Mouse (Mus musculus): ENCODE measurements around the gene Bex3. TPM values are rescaled to one million over a fixed set of nuclear protein-coding genes. Genes with fewer than 3 reads are reported as not detected.

Gene Bex3
- total and polyA plus RNA-seq, 2 experiments from 2014 or later, result 263 to 904 TPM

DNA sequence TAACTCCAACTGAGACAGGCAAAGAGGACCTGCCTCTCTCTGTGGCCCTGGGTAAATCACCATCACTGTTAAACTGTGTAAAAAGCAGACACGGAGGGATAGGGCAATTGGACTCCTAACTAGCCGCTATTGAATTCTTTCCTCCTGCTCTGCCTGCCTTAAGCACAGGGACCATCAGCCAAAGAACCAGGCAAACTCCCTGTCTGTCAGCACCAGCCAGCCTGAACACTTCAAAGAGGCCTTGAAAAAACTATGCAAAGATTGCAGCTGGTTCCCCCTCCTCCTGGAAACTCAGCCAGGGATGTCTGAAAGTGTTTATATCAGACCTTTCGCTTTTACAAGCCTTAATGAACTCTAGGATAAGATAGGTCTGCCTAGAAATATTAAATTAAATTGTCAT lies 4.5 kb downstream of the Bex3 start:
- no peak for TF ChIP-seq CTCF (IDR thresholded peaks at IDR 0.05; ENCODE audit: low read depth)
- ATAC-seq (no peak), DNase-seq (ENCODE audit: low spot score) (no peak)
- WGBS, result 28% methylated on average over 3 of the region's 3 CpGs
- H3K9me3 ChIP-seq (ENCODE audit: low read length), result no peaks in the 10 kb centered on the region
- no peaks in the 10 kb centered on the region for H3K36me3 ChIP-seq (ENCODE audit: insufficient read depth, low read length)
- no peaks in the 10 kb centered on the region for H3K27me3 ChIP-seq (ENCODE audit: insufficient read depth, low read length)
- no peak overlapping the region for H3K27ac ChIP-seq
- H3K4me1 ChIP-seq (ENCODE audit: insufficient read depth, low read length), result no peaks in the 10 kb centered on the region
- H3K9ac ChIP-seq (replicated peaks; ENCODE audit: low read length), result no peak overlapping the region
- H3K4me3 ChIP-seq (ENCODE audit: low read length), result no peak overlapping the region
- no peak overlapping the region for H3K4me2 ChIP-seq (ENCODE audit: low read depth, low read length)

DNA sequence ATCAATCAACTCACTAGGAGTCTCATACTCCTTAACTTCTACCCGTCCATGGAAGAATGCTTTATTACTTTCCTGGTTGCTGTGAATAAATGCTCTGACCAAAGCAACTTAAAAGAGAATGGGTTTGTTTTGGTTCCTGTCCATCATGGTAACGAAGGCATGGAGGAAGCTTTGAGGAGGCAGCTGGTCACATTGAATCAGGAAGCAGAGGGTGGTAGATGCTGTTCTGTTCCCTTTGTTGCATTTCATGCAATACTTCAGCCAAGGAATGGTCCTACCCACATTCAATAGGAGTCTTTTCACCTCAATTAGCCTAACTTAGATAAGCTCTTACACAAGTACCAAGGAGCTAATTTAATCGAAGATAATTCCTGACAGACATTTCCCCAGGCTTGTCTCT lies 5.3 kb downstream of the Bex3 start:
- H3K4me3 ChIP-seq (ENCODE audit: low read length), result no peak overlapping the region
- no peaks in the 10 kb centered on the region for H3K27me3 ChIP-seq (ENCODE audit: insufficient read depth, low read length)
- no peaks in the 10 kb centered on the region for H3K9me3 ChIP-seq (ENCODE audit: low read length)
- no peaks in the 10 kb centered on the region for H3K4me1 ChIP-seq (ENCODE audit: insufficient read depth, low read length)
- H3K27ac ChIP-seq, result no peak overlapping the region
- H3K4me2 ChIP-seq (ENCODE audit: low read depth, low read length), result no peak overlapping the region
- H3K36me3 ChIP-seq (ENCODE audit: insufficient read depth, low read length), result no peaks in the 10 kb centered on the region
- DNase-seq (ENCODE audit: low spot score) (no peak), ATAC-seq (no peak)
- 45% methylated on average over 3 of the region's 3 CpGs for WGBS
- no peak overlapping the region for H3K9ac ChIP-seq (replicated peaks; ENCODE audit: low read length)
- no peak for TF ChIP-seq CTCF (IDR thresholded peaks at IDR 0.05; ENCODE audit: low read depth)

DNA sequence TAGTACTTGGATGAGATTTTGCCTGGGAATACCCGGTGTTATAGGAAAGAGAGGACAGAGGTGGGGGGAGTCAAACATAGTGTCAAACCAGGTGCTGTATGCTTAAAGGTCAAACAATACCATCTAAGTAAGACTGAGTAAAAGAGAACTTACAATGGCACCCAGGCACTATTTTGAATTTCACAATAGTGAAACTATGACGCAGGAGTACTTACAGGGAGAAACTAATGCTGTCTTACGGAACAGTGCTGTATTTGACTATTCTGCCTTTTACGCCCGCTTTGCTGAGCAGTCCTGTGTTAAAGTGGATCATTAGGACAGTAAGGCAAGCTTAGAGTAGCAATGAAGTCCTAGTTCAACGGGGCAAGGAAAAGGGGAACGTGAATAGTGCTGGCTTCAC lies 7.5 kb downstream of the Bex3 start:
- no peak for ATAC-seq
- DNase-seq (ENCODE audit: low spot score), result no peak
- Histone ChIP-seq H3K36me3 (ENCODE audit: insufficient read depth, low read length) (no peaks in the 10 kb centered on the region), H3K9me3 (ENCODE audit: low read length) (no peaks in the 10 kb centered on the region), H3K27ac (no peak overlapping the region), H3K4me1 (ENCODE audit: insufficient read depth, low read length) (no peaks in the 10 kb centered on the region), H3K9ac (replicated peaks; ENCODE audit: low read length) (no peak overlapping the region), H3K4me3 (ENCODE audit: low read length) (no peak overlapping the region), H3K27me3 (ENCODE audit: insufficient read depth, low read length) (no peaks in the 10 kb centered on the region), H3K4me2 (ENCODE audit: low read depth, low read length) (no peak overlapping the region)
- no peak for TF ChIP-seq CTCF (IDR thresholded peaks at IDR 0.05; ENCODE audit: low read depth)
- 84% methylated on average over 7 of the region's 7 CpGs for WGBS

DNA sequence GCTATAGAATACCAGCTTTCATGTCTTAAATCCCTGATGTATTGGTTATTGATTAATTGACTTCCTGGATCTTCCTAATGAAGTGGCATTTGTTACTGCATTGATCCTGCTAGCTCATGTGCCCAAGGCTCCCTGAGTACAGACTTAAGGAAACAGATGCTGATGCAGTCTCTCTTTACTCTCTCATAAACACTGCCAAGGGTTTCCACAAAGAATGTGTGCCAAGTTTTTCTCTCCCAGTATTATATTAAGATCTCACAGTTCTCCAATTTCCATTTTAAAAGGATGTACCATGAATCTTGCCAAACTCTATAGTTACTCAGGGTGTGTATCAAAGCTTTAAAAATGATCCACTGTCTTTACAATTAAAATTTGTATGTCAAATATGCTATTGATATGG lies 8.3 kb downstream of the Bex3 start:
- DNase-seq (ENCODE audit: low spot score) (no peak), ATAC-seq (no peak)
- Histone ChIP-seq H3K4me3 (ENCODE audit: low read length) (no peak overlapping the region), H3K4me2 (ENCODE audit: low read depth, low read length) (no peak overlapping the region), H3K9me3 (ENCODE audit: low read length) (no peaks in the 10 kb centered on the region), H3K4me1 (ENCODE audit: insufficient read depth, low read length) (no peaks in the 10 kb centered on the region), H3K36me3 (ENCODE audit: insufficient read depth, low read length) (no peaks in the 10 kb centered on the region), H3K27me3 (ENCODE audit: insufficient read depth, low read length) (no peaks in the 10 kb centered on the region), H3K27ac (no peak overlapping the region), H3K9ac (replicated peaks; ENCODE audit: low read length) (no peak overlapping the region)
- no peak for TF ChIP-seq CTCF (IDR thresholded peaks at IDR 0.05; ENCODE audit: low read depth)

DNA sequence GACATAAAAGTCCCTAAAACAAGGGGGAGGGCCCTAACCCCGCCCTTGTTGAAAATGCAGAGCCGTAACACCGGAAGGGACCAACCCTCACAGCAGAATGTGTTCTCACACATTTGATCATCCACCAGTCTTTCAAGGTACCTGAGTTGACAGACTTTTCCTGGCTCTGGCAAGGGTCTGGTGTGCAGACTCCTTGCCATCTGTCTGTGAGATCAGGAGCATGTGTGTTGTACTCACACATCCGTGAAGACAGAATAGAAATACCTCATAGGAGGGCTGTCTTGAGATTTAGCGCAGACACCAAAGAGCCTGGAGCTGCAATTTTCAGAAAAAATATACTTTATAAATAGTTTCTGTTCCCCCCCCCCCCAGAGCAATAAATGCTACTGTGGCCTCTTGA lies 9.4 kb downstream of the Bex3 start:
- H3K27ac ChIP-seq, result no peak overlapping the region
- ATAC-seq (no peak), DNase-seq (ENCODE audit: low spot score) (no peak)
- H3K9me3 ChIP-seq (ENCODE audit: low read length), result no peaks in the 10 kb centered on the region
- H3K36me3 ChIP-seq (ENCODE audit: insufficient read depth, low read length), result no peaks in the 10 kb centered on the region
- H3K4me2 ChIP-seq (ENCODE audit: low read depth, low read length), result no peak overlapping the region
- H3K27me3 ChIP-seq (ENCODE audit: insufficient read depth, low read length), result no peaks in the 10 kb centered on the region
- no peak for TF ChIP-seq CTCF (IDR thresholded peaks at IDR 0.05; ENCODE audit: low read depth)
- H3K4me3 ChIP-seq (ENCODE audit: low read length), result no peak overlapping the region
- no peak overlapping the region for H3K9ac ChIP-seq (replicated peaks; ENCODE audit: low read length)
- no peaks in the 10 kb centered on the region for H3K4me1 ChIP-seq (ENCODE audit: insufficient read depth, low read length)
- WGBS, result 80% methylated on average over 5 of the region's 5 CpGs

DNA sequence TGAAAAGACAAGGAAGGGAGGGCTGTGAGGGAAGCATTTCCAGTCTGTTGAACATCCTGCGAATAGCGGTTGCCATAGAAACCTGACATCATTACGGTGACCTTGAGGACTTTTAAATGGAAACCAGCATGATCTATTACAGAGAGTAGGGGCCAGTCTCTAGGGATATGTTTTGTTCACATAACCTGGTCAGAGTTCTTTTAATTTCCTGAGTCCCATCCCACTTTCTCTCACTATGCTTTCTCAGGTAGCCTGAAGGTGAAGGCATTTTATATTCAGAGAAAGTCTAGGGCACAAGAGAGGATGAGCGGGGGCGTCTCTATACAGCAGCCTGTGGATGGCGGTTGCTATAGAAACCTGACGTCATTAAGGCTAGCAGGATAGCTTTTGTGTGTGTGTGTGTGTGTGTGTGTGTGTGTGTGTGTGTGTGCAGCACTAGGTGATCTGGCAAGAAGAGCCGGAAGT lies 20.8 kb downstream of the Bex3 start:
- peak; percentile 99 for ATAC-seq
- Histone ChIP-seq H3K27ac (peak overlapping the region; percentile 71), H3K4me3 (ENCODE audit: low read length) (no peak overlapping the region)

DNA sequence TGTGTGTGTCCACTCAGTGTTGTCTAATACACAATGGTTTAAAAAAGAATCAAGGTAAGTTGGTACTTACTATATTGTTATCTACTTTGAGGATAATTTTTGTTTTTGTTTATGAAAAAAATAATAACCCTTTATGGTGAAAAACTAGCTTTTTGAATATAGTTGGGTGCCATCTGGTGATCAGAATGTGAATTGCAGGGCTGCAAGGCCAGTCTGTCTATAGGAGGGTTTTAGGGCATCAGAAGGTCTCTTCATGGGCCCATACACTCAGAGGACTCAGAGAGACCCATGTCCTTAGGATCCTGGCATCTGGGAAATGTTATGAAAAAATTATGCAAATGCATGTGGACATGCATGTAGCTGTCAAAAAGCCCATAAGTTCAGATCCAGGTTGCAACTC lies 34.2 kb downstream of the Bex3 start:
- no peak overlapping the region for H3K27ac ChIP-seq
- no peaks in the 10 kb centered on the region for H3K36me3 ChIP-seq (ENCODE audit: insufficient read depth, low read length)
- peak; percentile 62 for DNase-seq (ENCODE audit: low spot score)
- H3K4me1 ChIP-seq (ENCODE audit: insufficient read depth, low read length), result no peaks in the 10 kb centered on the region
- peak; percentile 67 for TF ChIP-seq CTCF (IDR thresholded peaks at IDR 0.05; ENCODE audit: low read depth)
- no peak for ATAC-seq
- no peaks in the 10 kb centered on the region for H3K9me3 ChIP-seq (ENCODE audit: low read length)
- no peak overlapping the region for H3K4me3 ChIP-seq (ENCODE audit: low read length)
- no peaks in the 10 kb centered on the region for H3K27me3 ChIP-seq (ENCODE audit: insufficient read depth, low read length)
- no peak overlapping the region for H3K4me2 ChIP-seq (ENCODE audit: low read depth, low read length)
- no peak overlapping the region for H3K9ac ChIP-seq (replicated peaks; ENCODE audit: low read length)

More for the DNA sequence above, 20.8 kb downstream of the Bex3 start:
- no peaks in the 10 kb centered on the region for H3K27me3 ChIP-seq (ENCODE audit: insufficient read depth, low read length)
- WGBS, result 39% methylated on average over 8 of the region's 8 CpGs
- no peak overlapping the region for H3K9ac ChIP-seq (replicated peaks; ENCODE audit: low read length)
- TF ChIP-seq CTCF (IDR thresholded peaks at IDR 0.05; ENCODE audit: low read depth), result no peak
- H3K36me3 ChIP-seq (ENCODE audit: insufficient read depth, low read length), result no peaks in the 10 kb centered on the region
- H3K9me3 ChIP-seq (ENCODE audit: low read length), result no peaks in the 10 kb centered on the region
- H3K4me1 ChIP-seq (ENCODE audit: insufficient read depth, low read length), result no peaks in the 10 kb centered on the region
- DNase-seq (ENCODE audit: low spot score), result peak; percentile 87
- peak overlapping the region; percentile 42 for H3K4me2 ChIP-seq (ENCODE audit: low read depth, low read length)
